Comparison of ENCODE assay signal across 8 mouse cellular contexts in genomic region chr17:28080045-28080816, GRCm38 (mm10). TPM values are rescaled to one million over a fixed set of nuclear protein-coding genes. Genes with fewer than 3 reads are reported as not detected.
DNase-seq lines count a peak whose midpoint lies in the region; ATAC-seq lines count a peak whose summit lies in the region.

Gene Tcp11, minus strand, starts transcription at chr17:28080639.

- peak within 1 kb of the TSS; percentile 100 for H3K4me2 ChIP-seq in heart, embryonic 14.5 days (ENCODE audit: low read length)

- H3K4me1 ChIP-seq in heart, embryonic 14.5 days (ENCODE audit: control insufficient read depth in 2 of 2, insufficient read depth in 2 of 2, low read length in 2 of 2): peaks cover 0 to 9% of the 10 kb centered on the region in 2 experiments; a peak in 1 of 4 replicates
- H3K4me1 ChIP-seq in limb, embryonic 10.5 days: peaks cover 43% of the 10 kb centered on the region
- H3K4me1 ChIP-seq in midbrain, embryonic 10.5 days: peaks cover 40% of the 10 kb centered on the region

- no peaks in the 10 kb centered on the region for H3K9me3 ChIP-seq in heart, embryonic 14.5 days (ENCODE audit: control insufficient read depth, low read length)
- no peaks in the 10 kb centered on the region for H3K9me3 ChIP-seq in limb, embryonic 10.5 days (replicated peaks)
- no peaks in the 10 kb centered on the region for H3K9me3 ChIP-seq in midbrain, embryonic 10.5 days (replicated peaks)

- WGBS in heart, embryonic 14.5 days: 2% methylated on average over 45 of the region's 57 CpGs
- WGBS in limb, embryonic 10.5 days: 2% methylated on average over 56 of the region's 57 CpGs
- 2% methylated on average over 55 of the region's 57 CpGs for WGBS in midbrain, embryonic 10.5 days

- no peak within 1 kb of the TSS for H3K27ac ChIP-seq in heart, embryonic 14.5 days (replicated peaks in 1 of 2; ENCODE audit: control insufficient read depth in 1 of 2, insufficient read depth in 1 of 2, low read depth in 2 of 2, low read length in 2 of 2)
- H3K27ac ChIP-seq in limb, embryonic 10.5 days: peak within 1 kb of the TSS; percentile 79
- peak within 1 kb of the TSS; percentile 79 for H3K27ac ChIP-seq in midbrain, embryonic 10.5 days (replicated peaks)

- peak within 1 kb of the TSS; percentile 51 to 61 for H3K4me3 ChIP-seq in heart, embryonic 14.5 days (ENCODE audit: control insufficient read depth in 1 of 2, insufficient read depth in 1 of 2, low read depth in 1 of 2, low read length in 2 of 2)
- peak within 1 kb of the TSS; percentile 70 for H3K4me3 ChIP-seq in limb, embryonic 10.5 days
- peak within 1 kb of the TSS; percentile 78 for H3K4me3 ChIP-seq in midbrain, embryonic 10.5 days

- peak; percentile 40; the same call in 1 of the 2 replicates for ATAC-seq in heart, embryonic 14.5 days (ENCODE audit: insufficient number of reproducible peaks, insufficient read depth, low FRiP score, low read depth)

- H3K36me3 ChIP-seq in heart, embryonic 14.5 days (ENCODE audit: control insufficient read depth, insufficient read depth, low read length): no peaks in the 10 kb centered on the region
- H3K36me3 ChIP-seq in limb, embryonic 10.5 days: no peaks in the 10 kb centered on the region
- H3K36me3 ChIP-seq in midbrain, embryonic 10.5 days: no peaks in the 10 kb centered on the region
- H3K36me3 ChIP-seq in splenic B cell, adult 2 months (ENCODE audit: control insufficient read depth, insufficient read depth, low read length, poor library complexity, severe bottlenecking): no peaks in the 10 kb centered on the region

- peak; percentile 25 for DNase-seq in adrenal gland, adult 2 months
- no peak for DNase-seq in adrenal gland, postnatal 25 days
- peak; percentile 26 to 33 for DNase-seq in urinary bladder, adult 18-20 months (ENCODE audit: low spot score in 2 of 2)
- DNase-seq in urinary bladder, postnatal 10 days (ENCODE audit: low spot score): no peak
- DNase-seq in limb, embryonic 10.5 days (ENCODE audit: low spot score): peak; percentile 83
- DNase-seq in midbrain, embryonic 10.5 days (ENCODE audit: low spot score): peak; percentile 89
- DNase-seq in splenic B cell, adult 2 months (ENCODE audit: low read depth, low spot score): peak; percentile 86

- H3K27me3 ChIP-seq in heart, embryonic 14.5 days (ENCODE audit: control insufficient read depth, insufficient read depth, low read length): no peaks in the 10 kb centered on the region; the same call in 1 of the 2 replicates
- H3K27me3 ChIP-seq in limb, embryonic 10.5 days (ENCODE audit: low read depth, poor library complexity, severe bottlenecking): peaks cover 21% of the 10 kb centered on the region
- peaks cover 51% of the 10 kb centered on the region for H3K27me3 ChIP-seq in midbrain, embryonic 10.5 days (ENCODE audit: low read depth, poor library complexity, severe bottlenecking)
- H3K27me3 ChIP-seq in splenic B cell, adult 2 months (ENCODE audit: control insufficient read depth, insufficient read depth, low read length, poor library complexity, severe bottlenecking): no peaks in the 10 kb centered on the region

- H3K9ac ChIP-seq in heart, embryonic 14.5 days (ENCODE audit: low read length): peak within 1 kb of the TSS; percentile 72

RNA-seq across cellular contexts. Expression of gene Tcp11, which starts in this region (rescaled TPM):
- under 1 TPM in 1 of 2 experiments, not detected in 1; 0.24 TPM for total RNA-seq in adrenal gland, adult 2 months (2021)
- 0.08 TPM in 1 of 2 replicates, not detected in the other for polyA plus RNA-seq in adrenal gland, adult 2 months (2012; rRNA removed)
- total RNA-seq in adrenal gland, postnatal 25 days (2021): not detected in 2 replicates
- polyA plus RNA-seq in heart, embryonic 14.5 days (2014; fragmentation: Nextera tagmentation; extraction: Ambion mirVana): 0.31 and 0.45 TPM in 2 replicates
- polyA plus RNA-seq in limb, embryonic 10.5 days (2016; fragmentation: Nextera tagmentation; extraction: Ambion mirVana): 0.97 and 1.1 TPM in 2 replicates
- polyA plus RNA-seq in midbrain, embryonic 10.5 days (2016; fragmentation: Nextera tagmentation; extraction: Ambion mirVana): 0.86 and 1.2 TPM in 2 replicates

Comparison
In these comparisons a context has a peak if more than half of its experiments do, and no peak if none do; other contexts are left out.
1. DNase-seq: peak in urinary bladder, adult 18-20 months (2 of 2), limb, embryonic 10.5 days (single experiment), midbrain, embryonic 10.5 days (single experiment) and splenic B cell, adult 2 months (single experiment); none in adrenal gland, postnatal 25 days (single experiment) and urinary bladder, postnatal 10 days (single experiment).
2. Peak in DNase-seq in adrenal gland, adult 2 months; RNA of the gene not detected or under 1 TPM.
3. Peak in ATAC-seq, H3K4me3 ChIP-seq, H3K9ac ChIP-seq and H3K4me2 ChIP-seq in heart, embryonic 14.5 days; RNA of the gene not detected or under 1 TPM.
4. H3K27ac ChIP-seq: peak in limb, embryonic 10.5 days (single experiment) and midbrain, embryonic 10.5 days (single experiment); none in heart, embryonic 14.5 days (0 of 2).
5. Peak in every context shown above with its lines, with median percentiles within 50 percentile points of each other: H3K4me3 ChIP-seq.